Mouse (Mus musculus): ENCODE results near the gene Smg1. TPM values are rescaled to one million over a fixed set of nuclear protein-coding genes. Genes with fewer than 3 reads are reported as not detected.

Gene Smg1
- total and polyA plus RNA-seq, 3 experiments: 16.1 to 35.0 (median 29.2) TPM

DNA sequence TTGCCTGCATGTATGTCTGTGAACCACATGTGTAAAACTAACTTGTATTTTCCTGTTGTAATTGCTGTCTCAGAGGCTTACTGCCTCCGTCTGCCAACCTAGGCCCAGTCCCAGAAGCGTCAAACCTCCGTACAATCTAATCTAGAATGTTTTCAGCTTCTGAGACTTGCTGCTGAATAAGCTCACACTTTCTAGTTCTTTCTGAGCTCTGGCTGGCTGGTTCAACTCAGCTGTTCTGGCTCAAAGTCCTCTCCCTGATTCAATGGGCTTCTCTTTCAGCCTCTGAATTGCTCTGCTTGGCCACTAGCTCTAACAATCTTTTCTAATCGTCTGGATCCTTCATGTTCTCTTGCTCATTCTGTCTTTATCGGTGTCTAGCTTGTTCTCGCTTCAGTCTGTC lies 13.3 kb upstream of the Smg1 start:
- H3K9me3 ChIP-seq (replicated peaks; ENCODE audit: low read length): no peaks in the 10 kb centered on the region
- no peak overlapping the region for H3K4me3 ChIP-seq (replicated peaks in 1 of 3; ENCODE audit: low read depth in 2 of 3, low read length in 2 of 3, poor library complexity in 1 of 3)
- no peak overlapping the region for H3K9ac ChIP-seq (ENCODE audit: insufficient read depth, low read depth)
- no peak overlapping the region for H3K4me2 ChIP-seq (ENCODE audit: insufficient read depth, low read depth, poor library complexity, severe bottlenecking)
- no peak for DNase-seq (ENCODE audit: extremely low read depth)
- in situ Hi-C loops (cut with MboI; ENCODE audit: low pct_ligation_motif_present, low pct_unique_long_range_greater_than_20kb, low sequenced_read_pairs) (no loop called here), dilution Hi-C loops (cut with MboI; ENCODE audit: extremely low pct_ligation_motif_present, extremely low pct_unique_long_range_greater_than_20kb, low sequenced_read_pairs) (no loop called here)
- no peak overlapping the region for H3K27ac ChIP-seq (ENCODE audit: insufficient read depth, low read depth)
- TF ChIP-seq POLR2A (IDR thresholded peaks at IDR 0.05; ENCODE audit: low read depth, low read length) (no peak), JUND (conservative IDR thresholded peaks at IDR 0.05; ENCODE audit: low read depth, low read length) (no peak), GABPA (IDR thresholded peaks at IDR 0.05; ENCODE audit: insufficient replicate concordance, low read depth, low read length) (no peak), TBP (conservative IDR thresholded peaks at IDR 0.05; ENCODE audit: low read depth, low read length) (no peak), RAD21 (IDR thresholded peaks at IDR 0.05; ENCODE audit: low read depth, low read length) (no peak), USF1 (IDR thresholded peaks at IDR 0.05; ENCODE audit: low read depth, low read length) (no peak), HCFC1 (IDR thresholded peaks at IDR 0.05; ENCODE audit: low read depth, low read length) (no peak), USF2 (conservative IDR thresholded peaks at IDR 0.05; ENCODE audit: low read depth, low read length) (no peak), RCOR1 (conservative IDR thresholded peaks at IDR 0.05; ENCODE audit: low read depth, low read length) (no peak), UBTF (IDR thresholded peaks at IDR 0.05; ENCODE audit: low read depth, low read length) (no peak), ZC3H11A (IDR thresholded peaks at IDR 0.05; ENCODE audit: low read depth, low read length) (no peak), ZMIZ1 (IDR thresholded peaks at IDR 0.05; ENCODE audit: low read depth, low read length) (no peak)
- no peaks in the 10 kb centered on the region for H3K79me2 ChIP-seq (replicated peaks; ENCODE audit: control insufficient read depth, extremely low read depth, insufficient read depth, poor library complexity, severe bottlenecking)
- peaks cover 8 to 26% of the 10 kb centered on the region in 2 experiments for H3K4me1 ChIP-seq (ENCODE audit: control insufficient read depth in 1 of 2, insufficient read depth in 2 of 2)
- no peaks in the 10 kb centered on the region for H3K36me3 ChIP-seq (replicated peaks in 1 of 2; ENCODE audit: control insufficient read depth in 1 of 2, insufficient read depth in 1 of 2, low read length in 1 of 2)
- H3K27me3 ChIP-seq (replicated peaks): no peaks in the 10 kb centered on the region

GRCm38 (mm10) chr7:118254460-118254859 lies 11.0 kb upstream of the Smg1 start:
- TF ChIP-seq NELFE (IDR thresholded peaks at IDR 0.05; ENCODE audit: low read depth, low read length) (no peak), ETS1 (conservative IDR thresholded peaks at IDR 0.05; ENCODE audit: low read depth, low read length) (no peak), ELF1 (IDR thresholded peaks at IDR 0.05; ENCODE audit: low read depth, low read length) (no peak), ZMIZ1 (IDR thresholded peaks at IDR 0.05; ENCODE audit: low read depth, low read length) (no peak), MXI1 (IDR thresholded peaks at IDR 0.05; ENCODE audit: low read depth, low read length) (no peak), JUN (IDR thresholded peaks at IDR 0.05; ENCODE audit: insufficient read depth, low read depth, low read length) (no peak), IRF4 (IDR thresholded peaks at IDR 0.05; ENCODE audit: low read depth, low read length) (no peak)
- no peaks in the 10 kb centered on the region for H3K36me3 ChIP-seq (replicated peaks in 1 of 2; ENCODE audit: control insufficient read depth in 1 of 2, insufficient read depth in 1 of 2, low read length in 1 of 2)
- no peak for DNase-seq (ENCODE audit: extremely low read depth)
- H3K9ac ChIP-seq (ENCODE audit: insufficient read depth, low read depth): no peak overlapping the region
- no peak overlapping the region for H3K4me2 ChIP-seq (ENCODE audit: insufficient read depth, low read depth, poor library complexity, severe bottlenecking)
- H3K79me2 ChIP-seq (replicated peaks; ENCODE audit: control insufficient read depth, extremely low read depth, insufficient read depth, poor library complexity, severe bottlenecking): no peaks in the 10 kb centered on the region
- dilution Hi-C loops (cut with MboI; ENCODE audit: extremely low pct_ligation_motif_present, extremely low pct_unique_long_range_greater_than_20kb, low sequenced_read_pairs): no loop called here
- no peak overlapping the region for H3K4me3 ChIP-seq (replicated peaks in 1 of 3; ENCODE audit: low read depth in 2 of 3, low read length in 2 of 3, poor library complexity in 1 of 3)
- peaks cover 8 to 26% of the 10 kb centered on the region in 2 experiments for H3K4me1 ChIP-seq (ENCODE audit: control insufficient read depth in 1 of 2, insufficient read depth in 2 of 2)
- H3K27me3 ChIP-seq (replicated peaks): no peaks in the 10 kb centered on the region
- no peaks in the 10 kb centered on the region for H3K9me3 ChIP-seq (replicated peaks; ENCODE audit: low read length)
- in situ Hi-C loops (cut with MboI; ENCODE audit: low pct_ligation_motif_present, low pct_unique_long_range_greater_than_20kb, low sequenced_read_pairs): no loop called here
- no peak overlapping the region for H3K27ac ChIP-seq (ENCODE audit: insufficient read depth, low read depth)
